Mouse (Mus musculus): ENCODE measurements around the gene Actn1. TPM values are rescaled to one million over a fixed set of nuclear protein-coding genes. Genes with fewer than 3 reads are reported as not detected.

Actn1 gene
- 34.9 and 46.2 TPM in 2 replicates for polyA plus RNA-seq (2012; rRNA removed; ENCODE audit: low replicate concordance)

GRCm38 (mm10) chr12:80260056-80260743 is at the start of gene Actn1:
Gene Actn1 (minus strand): TSS chr12:80260371.

Other genes with a start within 250 kb of the Actn1 start
- gene Zfp36l1, start 147.4 kb downstream of the Actn1 start, polyA plus RNA-seq (2012; rRNA removed; ENCODE audit: low replicate concordance), result 78.6 and 117 TPM in 2 replicates
- 7.5 and 11.1 TPM in 2 replicates for gene Dcaf5, start 176.2 kb upstream of the Actn1 start, polyA plus RNA-seq (2012; rRNA removed; ENCODE audit: low replicate concordance)
- gene Exd2, start 202.7 kb upstream of the Actn1 start, polyA plus RNA-seq (2012; rRNA removed; ENCODE audit: low replicate concordance), result 2.3 and 3.3 TPM in 2 replicates

Measured in duodenum, adult 2 months (tissue).